Mouse (Mus musculus) thymus, postnatal 0 days (tissue): ENCODE measurements around the gene Lrp4. TPM values are rescaled to one million over a fixed set of nuclear protein-coding genes. Genes with fewer than 3 reads are reported as not detected.

Experiments used
- DNase-seq: peaks from one replicate; pipeline ENCODE4 v3.0.0-alpha.2; 2015; ENCODE audit warnings: low spot score
- polyA plus RNA-seq: library from polyadenylated mRNA; unstranded; fragments of >200 nt; fragmentation: Nextera tagmentation; extraction: Ambion mirVana; gene quantifications from 2 replicates; pipeline ENCODE4 v1.2.1, GENCODE M21; 2015

Gene Lrp4
- polyA plus RNA-seq, result 2.0 and 2.4 TPM in 2 replicates

DNA sequence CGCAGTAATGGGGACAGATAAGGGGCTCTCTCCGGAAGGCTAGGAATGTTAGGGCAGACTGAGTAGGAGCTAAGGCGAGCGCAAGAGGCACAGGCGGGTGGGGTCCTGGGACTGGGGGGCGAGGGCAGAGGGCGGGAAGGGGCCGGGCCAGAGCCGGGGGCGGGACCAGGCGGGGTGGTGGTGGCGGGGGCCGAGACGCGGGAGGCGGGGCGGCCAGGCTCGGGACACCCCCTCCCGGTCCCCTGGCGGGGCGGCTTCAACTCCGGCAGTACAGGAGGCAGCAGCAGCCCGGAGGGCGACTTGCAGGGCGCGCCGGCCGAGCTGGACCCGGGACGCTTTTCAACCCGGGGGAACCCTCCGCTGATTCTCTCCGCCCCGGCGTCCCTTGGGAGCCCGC, at the start of gene Lrp4:
TSS of gene Lrp4 (plus strand) at position 253 of the 397 bp plus-strand sequence.
- no peak for DNase-seq

DNA sequence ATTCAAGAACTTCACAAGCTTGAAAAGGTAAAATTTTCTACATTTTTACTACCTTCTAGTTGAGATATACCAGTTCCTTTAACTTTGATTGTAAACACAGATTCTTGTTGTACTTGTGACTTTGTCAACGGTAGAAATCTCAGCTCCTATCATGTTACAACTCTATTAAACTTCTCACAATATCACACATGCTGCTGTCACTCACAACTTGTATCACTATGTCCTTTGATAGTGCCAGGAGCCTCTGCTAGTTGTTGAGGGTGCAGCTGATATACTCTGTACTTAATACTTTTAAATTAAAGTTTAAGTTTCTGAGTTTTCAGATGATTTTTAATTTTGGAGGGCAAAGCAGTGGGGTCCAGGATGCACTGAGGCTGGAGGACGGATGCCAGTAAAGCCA, 49.3 kb upstream of the Lrp4 start:
- DNase-seq, result no peak

DNA sequence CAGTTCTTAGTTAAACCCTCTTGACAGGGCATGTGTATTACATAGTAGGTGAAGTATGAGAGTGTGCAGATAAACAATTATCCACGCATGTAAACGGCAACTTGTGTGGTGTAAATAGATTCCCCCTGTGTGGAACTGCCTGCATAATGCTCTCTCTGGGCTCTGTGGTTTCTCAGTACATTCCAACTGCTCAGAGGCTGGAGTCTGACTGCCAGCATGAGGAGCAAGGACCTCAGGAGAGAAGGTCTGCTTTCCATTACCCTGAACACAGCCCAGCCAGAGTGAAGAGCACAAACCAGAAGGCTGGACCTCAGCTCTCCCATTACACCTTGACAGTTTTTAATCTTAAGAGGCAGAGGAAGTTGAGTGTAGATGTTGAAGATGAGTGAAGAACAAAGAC, 45.8 kb upstream of the Lrp4 start:
- no peak for DNase-seq

DNA sequence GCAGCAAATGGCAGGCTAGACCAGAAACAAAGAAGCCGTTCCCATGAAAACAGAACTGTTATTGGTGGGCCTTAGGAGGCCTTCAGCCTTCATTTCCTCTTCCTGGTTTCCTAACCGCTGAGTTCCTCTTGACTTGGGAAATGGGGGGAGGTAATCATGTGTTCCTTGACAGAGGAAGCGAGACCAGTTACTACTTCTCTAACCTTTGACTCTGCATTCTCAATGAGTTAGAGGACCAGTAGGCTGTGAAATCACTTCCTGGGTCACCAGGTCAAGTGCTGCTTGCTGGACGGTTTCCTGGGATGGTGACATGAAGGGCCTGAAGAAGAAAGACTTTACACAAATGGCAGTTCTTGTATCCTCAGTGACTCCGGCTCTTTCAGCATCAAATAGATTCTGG, 45.0 kb upstream of the Lrp4 start:
- no peak for DNase-seq

DNA sequence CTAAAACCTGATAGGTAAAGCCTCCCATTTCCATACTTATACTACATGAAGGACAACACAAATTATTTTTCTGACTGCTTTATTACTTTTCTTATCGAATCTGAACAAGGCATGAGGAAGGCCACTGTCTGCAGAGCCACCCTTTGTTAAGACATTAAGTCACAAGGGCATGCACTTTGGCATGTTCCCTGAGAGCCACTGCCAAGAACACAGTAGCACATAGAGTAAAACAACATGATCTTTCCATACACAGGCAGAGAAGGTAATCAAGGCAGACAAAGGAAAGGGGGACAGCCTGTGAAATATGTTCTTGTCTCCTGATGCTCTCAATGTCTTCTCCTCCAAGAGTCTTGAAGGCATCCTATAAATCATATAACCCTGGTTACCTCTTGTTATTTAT, 43.5 kb upstream of the Lrp4 start:
- DNase-seq, result no peak

DNA sequence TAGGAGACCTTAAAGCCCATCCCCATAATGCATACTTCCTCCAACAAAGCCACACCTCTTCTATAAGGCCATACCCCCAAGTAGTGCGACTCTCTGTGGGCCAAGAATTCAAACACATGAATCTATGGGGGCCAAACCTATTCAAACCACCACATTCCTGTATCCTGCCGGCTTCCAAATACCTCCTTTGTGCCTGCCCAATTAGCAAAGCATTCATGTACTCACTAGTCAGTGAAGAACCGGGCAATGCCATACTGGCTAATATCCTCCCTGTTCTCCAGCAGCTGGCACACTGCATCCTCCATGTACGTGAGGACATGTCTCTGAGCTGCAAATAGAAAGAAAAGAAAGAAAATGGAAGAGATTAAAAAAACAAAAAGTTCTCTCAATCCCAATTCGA, 35.7 kb upstream of the Lrp4 start:
- no peak for DNase-seq

DNA sequence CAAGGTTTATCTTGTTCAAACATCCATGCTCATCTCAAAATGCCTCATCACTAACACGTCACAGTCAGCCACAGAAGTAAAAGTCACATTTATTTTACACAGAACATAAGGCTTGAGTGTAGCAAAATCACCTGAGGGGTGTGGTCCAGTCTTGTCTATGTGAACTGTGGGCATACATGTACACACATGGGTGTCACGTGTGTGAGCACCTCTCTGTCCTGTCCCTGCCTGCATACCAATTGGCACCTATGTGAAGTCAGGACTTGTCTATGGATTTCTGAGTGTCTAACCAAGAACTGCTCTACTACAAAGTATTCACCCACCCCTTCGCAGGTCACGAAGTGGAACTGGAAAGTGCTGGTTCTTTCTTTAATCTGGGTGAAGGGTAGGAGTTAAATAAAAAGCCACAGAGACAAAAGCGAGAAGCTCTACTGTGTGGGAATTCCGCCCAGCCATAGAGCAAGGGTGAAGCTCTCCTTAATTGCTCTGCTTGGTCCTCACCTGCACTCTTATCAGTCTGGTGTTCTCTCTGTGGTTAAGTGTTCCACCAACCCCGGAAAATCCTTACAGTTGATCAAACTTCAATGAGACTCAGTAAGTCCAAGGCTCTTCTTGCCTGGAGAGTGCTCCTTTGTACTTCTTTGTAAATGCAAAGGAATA, 33.1 kb upstream of the Lrp4 start:
- no peak for DNase-seq

DNA sequence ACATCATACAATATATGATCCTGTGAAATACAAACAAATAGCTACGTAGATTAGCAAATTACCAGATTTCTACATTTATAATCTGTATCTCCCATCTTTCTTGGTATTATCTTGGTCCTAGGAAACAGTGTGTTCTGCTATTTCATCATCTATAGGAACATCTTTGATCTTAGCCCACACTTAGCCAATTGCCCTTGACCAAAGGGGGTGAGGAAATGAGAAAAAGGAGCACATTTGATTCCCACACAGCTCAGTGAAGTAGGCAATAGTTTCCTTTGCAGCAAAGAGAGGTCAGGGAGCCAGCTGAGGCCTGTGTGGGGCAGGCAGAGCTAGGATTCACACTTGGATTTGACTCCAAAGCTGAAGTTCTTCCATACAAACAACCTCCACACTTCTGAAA, 31.0 kb upstream of the Lrp4 start:
- no peak for DNase-seq

DNA sequence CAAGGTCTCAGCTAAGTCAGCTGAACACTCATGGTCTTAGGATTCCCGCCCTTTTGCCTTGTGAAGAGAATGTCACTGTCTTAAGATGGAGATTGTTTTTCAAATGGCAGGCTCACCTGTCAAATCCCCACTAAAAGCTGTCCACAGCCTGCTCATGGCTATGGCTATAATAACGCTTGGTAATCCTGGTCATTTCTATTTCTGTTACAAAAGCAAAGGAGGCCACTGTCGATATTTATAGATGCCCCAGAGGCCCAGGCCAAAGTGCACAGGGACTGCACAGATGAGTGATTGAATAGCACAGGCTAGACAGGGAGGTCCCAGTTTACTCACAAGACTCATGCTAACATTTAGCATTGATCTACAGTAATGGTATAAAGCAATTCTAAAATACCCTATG, 28.2 kb upstream of the Lrp4 start:
- DNase-seq, result no peak

DNA sequence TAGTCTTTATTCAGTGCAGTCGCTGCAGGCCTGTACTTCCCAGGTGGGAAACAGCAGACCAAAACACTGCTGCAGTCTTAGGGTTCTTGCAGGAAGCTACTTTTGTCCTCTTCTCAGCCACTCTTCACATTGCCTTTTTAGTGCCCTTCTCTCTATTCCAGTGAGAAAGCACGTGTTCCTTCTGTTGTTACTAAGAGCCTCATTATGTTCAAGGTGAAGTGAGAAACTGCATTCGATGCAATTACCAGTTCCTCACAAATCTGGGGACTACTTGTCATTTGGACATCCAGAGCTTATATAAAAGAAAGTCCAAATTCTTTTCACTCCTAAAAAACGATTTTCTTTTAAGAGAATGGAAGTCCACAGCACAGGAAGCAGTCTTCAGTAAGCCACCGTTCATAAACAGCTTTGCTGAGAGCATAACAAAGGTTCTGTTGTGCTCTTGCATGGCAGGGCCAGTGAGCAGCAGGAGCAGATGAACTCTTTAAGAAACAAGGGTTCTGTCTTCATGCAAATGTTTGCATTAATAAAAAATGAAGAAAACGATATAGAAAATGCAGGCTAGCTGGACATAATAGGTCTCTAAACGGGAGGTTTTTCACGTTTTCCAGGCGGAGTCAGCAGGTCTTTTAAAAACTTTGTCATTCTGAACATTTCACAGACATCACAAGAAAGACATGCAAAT, 27.3 kb upstream of the Lrp4 start:
- no peak for DNase-seq

DNA sequence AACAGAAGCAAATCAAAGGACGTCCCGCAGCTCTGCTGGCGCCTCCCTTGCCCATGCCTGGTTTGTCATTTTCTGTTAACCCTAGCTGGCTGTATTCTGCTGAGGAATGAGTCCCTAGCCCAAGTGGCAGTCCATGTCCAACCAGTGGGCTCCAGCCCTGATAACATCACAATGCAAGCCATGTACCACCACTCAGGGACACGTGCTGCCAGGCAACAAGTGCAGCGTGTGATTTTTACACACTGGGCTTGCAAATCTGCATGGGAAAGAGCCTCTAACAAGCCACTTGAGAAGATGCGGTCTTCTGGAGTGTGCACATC, 26.8 kb upstream of the Lrp4 start:
- DNase-seq, result no peak

DNA sequence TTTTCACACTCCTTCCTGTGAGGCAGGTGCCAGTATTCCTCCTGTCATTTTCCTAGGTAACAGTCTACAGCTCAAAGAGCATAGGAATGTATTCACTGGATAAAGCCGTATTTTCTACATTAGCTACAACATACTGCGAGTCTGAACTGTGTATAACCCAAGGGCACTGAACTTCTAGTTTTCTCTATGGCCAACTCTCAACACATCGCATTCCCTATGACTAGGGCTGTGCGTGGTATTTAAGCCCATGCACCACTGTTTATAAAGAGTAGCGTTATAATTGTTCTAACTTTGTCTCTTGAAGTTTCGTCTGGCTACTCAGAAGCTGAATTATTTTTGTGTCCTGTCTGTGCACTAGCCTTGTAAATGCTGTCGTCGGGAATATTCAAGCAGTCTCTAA, 20.6 kb upstream of the Lrp4 start:
- no peak for DNase-seq

DNA sequence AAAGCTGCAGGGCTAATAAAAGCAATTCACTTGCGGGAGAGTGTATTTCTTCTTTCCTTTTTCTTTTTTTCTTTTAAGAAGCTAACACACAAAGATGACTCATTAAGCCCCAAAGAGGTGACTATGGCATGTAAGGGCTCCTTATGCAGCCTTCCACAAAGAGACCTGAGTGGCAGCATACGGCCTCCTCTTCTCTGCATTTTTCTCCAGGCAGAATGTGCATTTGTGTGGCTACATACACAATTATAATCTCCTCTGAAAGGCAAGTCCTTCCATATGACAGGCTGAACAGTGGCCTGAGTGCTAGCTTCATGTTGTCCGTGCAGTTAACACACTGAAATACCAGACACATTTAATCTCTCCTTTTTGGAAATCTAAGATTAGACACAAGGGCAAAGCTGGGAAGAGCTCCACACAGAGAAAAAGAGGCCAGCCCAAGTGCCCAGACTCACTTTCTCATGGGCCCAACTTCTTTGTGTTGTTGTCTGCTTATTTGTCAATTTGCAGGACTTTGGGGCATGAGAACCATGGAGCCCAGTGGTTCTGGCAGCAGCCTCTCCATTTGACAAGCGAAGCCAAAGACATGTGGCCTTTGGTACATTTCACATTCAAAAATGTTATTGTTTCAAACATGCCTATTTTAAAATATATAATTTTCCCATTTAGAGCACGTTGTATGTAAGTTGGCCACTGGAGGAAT, 20.0 kb upstream of the Lrp4 start:
- DNase-seq, result no peak

DNA sequence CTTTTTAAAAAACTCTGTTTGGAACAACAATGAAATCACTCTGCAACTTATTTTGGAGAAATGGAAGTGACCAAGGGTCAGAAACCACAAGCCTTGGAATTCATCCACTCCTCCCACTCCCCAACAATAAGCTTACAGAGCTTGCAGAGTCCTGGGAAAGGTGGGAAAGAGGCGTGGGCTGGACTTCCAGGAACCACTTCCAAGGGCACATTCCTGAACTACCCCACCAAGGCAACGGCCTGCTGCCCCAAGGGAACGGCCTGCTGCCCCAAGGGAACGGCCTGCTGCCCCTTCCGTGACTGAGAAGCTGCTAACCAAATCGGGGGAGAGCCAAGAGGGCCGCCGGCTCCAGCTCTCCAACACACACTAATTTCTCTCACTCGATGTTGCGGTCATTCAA, 18.0 kb upstream of the Lrp4 start:
- no peak for DNase-seq

DNA sequence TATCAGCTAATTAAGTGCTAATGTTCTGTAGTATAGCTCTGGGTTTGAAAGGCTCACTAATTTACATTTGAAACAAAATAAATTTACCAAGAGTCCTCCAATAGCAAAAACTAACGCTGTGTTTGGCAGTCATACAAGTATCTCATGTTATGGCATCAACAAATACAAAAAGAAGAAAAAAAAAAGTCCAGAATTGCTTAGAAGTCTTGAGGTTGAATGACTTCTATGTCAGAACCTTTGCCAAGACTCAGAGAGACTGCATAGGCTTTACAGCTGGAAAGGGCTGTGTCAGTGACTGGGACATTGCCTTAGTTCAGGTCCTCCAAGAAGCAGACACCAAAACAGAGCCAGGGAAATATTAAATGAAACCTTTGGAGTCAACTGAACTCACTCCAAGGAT, 17.4 kb upstream of the Lrp4 start:
- DNase-seq, result no peak

DNA sequence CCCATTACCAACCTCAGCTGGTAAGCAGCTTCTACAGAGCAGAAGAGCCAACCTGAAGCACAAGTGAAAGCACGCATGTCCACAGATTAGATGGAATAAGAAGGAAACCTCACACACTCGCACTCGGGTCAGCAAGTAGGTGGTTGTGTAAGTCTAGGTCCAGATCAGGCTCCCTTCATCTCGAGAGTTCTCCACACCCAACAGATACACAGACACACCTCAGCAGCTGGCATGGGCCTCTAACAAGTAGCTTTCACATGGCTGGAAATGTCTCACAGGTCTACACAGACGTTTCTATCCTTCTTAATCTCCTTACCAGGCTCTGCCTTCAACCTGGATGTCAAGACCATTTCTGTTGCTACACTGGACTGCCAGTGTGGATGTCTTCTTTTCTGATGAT, 16.6 kb upstream of the Lrp4 start:
- no peak for DNase-seq

DNA sequence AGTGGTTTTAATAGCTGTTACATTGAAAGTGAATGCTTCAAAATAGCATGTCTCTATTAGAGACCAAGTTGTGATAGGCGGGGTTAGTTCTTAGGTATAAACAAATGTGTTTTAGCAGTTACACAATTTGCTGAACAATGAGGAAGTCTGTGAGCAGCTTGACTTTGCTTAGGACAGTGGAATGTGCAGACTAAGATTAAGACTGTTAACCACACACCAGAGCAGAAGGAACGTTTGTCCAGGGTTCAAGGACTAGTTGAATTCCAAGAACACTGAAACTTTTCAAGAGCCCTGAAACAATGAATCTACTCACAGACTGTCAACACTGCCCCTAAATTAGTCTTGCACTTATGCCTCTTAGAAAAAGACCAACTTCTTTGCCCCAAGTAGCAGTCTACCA, 15.6 kb upstream of the Lrp4 start:
- DNase-seq, result no peak

DNA sequence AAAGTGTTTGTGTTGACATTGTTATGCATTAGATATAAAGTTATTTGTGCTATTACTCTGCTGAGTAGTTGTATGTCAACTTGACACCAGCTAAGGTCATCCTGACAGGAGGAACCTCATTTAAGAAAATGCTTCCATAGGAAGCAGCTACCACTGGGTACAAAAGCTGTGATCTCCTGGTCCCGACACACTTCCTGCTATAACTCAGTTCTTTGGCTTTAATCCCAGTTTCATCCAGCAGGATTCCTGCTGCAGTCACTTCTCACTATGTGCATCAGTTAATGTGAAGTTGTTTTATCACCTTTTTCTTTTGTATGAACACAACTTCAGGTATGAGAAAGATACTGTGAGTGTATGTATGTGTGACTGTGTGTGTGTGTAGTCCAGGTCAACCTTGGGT, 15.1 kb upstream of the Lrp4 start:
- no peak for DNase-seq

DNA sequence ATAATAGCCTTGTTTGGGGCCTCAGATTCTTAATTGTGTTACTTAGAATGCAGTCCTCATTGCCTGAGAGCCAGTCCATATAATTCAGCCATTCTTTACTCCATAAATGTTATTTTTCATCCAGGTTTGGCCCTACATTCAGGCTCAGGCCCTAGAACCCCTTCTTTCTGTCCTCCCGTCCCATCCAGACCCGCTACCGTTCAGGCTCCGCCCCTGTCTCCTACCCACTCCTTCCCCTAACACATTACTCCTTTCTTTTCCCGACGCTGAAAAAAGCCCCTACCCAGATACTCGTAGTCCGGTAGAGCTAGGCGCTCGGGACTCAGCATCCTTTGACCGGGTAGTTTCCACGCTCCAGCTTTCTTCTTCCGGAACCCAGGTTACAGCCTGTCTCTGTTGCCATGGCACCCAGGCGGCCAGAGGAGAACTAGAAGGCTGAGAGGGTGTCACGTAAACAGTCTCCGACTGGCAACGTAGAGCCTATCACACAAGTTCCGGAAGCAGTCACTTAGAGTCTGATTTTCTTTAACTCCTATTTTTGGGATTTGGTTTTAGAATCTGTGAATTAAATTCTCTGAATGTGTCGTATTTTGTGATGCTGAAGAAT, 12.9 kb upstream of the Lrp4 start, which contains the start of gene 1110051M20Rik:
TSS of gene 1110051M20Rik (minus strand) at position 419 of the 607 bp plus-strand sequence.
- peak; percentile 89 for DNase-seq

DNA sequence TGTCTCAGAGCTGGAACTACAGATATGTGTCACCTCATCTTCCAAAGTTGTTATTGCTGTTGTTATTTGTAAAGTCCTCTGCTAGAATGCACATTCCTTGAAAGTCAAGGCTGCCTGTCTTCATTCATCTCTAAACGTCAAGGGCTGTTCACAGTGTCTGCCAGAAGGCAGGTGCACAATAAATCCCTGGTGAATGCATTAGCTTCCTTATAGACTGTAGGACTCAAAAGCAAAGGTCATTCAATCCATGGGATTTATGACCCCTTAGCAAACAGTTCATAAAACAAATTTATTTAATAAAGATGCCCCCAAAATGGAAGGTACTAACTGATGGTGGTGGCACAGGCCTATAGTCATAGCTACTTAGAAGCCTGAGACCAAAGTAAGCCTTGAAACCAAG, 7.6 kb upstream of the Lrp4 start:
- no peak for DNase-seq

DNA sequence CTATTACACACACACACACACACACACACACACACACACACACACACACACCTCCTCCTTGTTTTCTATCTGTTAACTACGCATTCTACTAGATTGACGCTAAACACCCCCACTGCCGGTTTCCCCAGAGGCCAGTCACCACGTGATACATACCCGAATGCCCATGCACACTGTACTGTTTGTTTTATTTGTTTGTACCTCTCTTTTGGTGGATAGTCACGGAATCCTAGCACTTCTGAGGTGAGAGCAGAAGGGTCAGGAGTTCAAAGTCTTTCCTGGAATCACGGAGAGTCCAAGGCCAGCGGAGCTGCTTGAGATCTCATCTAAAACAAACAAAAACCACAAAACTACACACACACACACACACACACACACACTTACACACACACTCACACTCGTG, 7.0 kb upstream of the Lrp4 start:
- DNase-seq, result no peak

DNA sequence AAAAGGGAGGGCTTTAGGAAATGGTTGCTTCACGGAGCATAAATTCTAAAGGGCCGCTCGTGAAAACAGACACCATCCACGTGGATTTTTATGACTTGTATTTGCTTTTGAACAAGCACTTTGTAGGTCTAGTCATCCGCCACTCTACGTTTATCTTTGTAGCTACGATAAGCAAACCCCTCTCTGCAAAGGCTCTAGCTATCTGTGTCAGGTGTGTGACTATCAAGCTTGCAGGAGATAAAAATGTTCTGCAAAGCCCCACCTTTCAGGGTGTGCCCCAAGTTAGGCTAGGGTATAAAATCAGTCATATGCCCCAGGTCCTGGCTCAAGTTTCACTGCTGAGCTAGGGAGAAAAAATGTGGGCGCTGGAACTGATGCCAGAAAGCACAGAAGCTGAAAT, 4.7 kb upstream of the Lrp4 start:
- no peak for DNase-seq
